Mouse (Mus musculus): ENCODE measurements around the gene Gpr37l1.
"Not testable (repeated sequence)": the region's sequence is repeated elsewhere in the genome, so short reads cannot be mapped to it uniquely, and the experiment has no call there.

Gpr37l1 gene

DNA sequence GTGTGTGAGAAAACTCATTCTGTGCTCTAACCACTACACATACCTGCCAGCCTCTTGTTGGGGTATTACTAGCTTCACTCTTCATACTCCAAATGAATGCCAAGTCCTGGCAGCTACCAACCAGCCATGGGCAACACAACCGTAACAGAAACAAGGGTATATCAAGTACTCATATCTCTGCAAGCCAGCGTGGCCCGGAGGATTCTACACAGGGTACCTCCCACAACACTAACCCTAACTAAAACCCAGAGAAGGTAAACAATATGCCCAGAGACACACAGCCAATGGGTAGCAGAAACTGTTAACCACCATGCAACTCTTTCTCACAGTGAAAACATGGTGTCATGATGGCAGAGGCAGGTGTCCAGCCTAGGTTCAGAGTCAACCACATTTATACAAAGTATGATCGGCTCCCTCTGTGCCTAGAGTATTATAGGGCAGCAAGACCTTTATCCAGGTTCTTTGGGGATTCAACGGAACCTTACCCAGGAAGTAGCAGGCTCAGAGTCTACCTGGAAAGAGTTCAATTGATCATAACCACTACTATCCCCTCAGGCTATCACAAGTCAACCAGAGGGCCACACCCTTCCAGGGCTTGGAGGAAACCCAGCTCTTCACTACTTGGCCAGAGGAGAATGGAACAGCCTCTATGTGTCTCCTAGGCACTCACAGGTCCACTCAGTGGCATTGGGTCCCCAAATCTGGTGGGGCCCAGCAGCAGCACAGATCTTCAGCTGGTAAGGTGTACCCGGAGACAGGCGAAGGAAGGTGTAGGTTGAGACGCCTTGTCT is 42.7 kb downstream of the Gpr37l1 start:
- no peak for DNase-seq (ENCODE audit: low read depth, low spot score)

DNA sequence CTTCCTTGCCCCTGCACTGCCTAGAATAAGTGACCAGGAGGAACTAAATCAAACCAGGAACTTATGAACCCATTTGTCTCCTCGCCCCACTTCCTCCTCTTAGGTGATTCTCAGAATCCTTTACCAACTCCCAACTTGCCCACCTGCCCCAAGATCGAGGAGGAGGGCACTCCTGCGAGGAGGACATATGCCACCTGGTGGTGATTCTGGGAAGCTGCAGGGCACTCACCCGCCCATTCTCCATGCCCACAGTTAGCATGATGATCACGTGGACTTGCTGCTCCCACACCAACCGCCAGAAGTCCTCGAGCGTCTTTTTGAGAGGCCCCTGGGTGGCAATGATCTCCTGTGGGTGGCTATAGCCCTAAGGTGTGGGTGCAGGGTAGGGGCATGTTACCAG is 54.8 kb downstream of the Gpr37l1 start:
- peak; percentile 88 for DNase-seq (ENCODE audit: low read depth, low spot score)

DNA sequence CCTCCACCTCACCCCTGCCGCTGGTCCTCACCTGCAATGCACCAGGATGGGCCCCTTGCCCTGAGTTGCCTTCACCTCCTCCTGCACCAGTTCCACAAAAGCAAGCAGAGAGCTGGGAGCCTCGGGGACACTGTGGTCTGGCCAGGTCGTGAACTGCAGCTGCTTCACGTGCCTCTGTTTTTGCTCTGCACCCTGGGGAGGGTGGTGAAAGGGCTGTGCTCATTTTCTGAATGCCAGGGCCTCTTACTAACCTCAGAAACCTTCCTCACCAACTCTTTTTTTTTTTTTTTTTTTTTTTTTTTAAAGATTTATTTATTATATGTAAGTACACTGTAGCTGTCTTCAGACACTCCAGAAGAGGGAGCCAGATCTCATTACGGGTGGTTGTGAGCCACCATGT is 56.2 kb downstream of the Gpr37l1 start:
- not testable (repeated sequence) for DNase-seq (ENCODE audit: low read depth, low spot score)

Measured in ES-CJ7 (cell line).